Mouse (Mus musculus): Measurements from ENCODE around the gene Ssh1. TPM values are rescaled to one million over a fixed set of nuclear protein-coding genes. Genes with fewer than 3 reads are reported as not detected.

Ssh1 gene
- total RNA-seq, 4 experiments from 2014 or later = 6.3 to 9.8 (median 6.9) TPM

DNA sequence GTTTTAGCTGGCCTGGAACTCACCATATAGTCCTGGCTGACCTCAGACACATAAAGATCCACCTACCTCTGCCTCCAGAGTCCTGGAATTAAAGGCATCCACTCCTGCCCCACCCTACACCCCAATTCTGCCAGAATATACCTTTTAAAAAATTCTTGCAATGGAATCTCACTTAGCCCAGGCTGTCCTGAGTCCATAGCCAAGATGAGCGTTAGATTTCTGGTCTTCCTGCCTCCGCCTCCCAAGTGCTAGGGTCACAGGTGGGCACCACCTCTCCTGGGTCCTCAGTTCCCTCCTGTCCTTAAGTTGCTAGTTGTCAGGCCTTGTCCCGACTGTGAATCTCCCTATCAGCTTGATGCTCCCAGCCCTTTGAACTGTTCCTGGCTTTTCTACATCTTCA lies 61.4 kb downstream of the Ssh1 start:
- DNase-seq (ENCODE audit: low spot score in 2 of 2) = no peak

DNA sequence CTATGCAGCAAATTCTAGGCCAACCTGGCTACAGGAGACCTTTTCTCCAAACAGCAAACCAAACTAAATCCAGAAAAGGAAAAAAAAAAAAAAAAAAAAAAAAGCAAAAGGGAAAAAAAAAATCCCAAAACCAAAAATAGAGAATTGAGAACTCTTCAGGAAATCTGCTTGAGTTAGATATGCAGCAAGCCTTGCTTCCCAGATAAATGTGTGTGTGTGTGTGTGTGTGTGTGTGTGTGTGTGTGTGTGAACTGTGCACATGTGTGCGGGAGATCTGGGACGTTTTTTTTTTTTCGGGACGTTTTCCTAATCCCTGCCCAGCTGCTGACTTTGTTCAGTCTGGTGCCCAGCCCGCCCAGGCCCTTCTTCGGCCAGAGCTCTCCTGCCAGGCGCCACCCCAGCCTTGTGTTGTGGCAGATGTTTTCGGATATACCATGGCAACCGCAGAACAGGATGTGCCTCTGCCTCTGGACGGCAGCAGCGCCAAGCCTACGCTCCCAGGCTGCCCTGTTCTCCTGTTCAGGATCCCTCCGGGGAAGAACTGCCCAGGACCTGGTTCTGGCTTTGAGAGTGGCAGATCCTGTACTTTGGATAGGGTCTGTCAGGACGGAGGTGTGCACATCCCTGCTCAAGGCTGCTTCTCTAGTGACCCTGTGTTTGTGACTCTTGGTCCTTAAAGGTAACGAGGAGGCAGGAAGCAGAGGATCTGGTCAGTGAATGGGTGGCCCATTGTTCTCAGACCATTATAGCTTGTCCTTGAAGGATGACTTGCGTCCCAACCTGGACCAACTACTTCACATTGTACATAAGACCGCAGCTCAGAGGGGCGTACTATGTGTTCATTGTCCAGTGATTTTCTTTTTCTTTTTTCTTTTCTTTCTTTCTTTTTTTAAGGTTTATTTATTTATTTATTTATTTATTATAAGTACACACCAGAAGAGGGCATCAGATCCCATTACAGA lies 62.8 kb downstream of the Ssh1 start:
- peak; percentile 41 to 53 for DNase-seq (ENCODE audit: low spot score in 2 of 2)

DNA sequence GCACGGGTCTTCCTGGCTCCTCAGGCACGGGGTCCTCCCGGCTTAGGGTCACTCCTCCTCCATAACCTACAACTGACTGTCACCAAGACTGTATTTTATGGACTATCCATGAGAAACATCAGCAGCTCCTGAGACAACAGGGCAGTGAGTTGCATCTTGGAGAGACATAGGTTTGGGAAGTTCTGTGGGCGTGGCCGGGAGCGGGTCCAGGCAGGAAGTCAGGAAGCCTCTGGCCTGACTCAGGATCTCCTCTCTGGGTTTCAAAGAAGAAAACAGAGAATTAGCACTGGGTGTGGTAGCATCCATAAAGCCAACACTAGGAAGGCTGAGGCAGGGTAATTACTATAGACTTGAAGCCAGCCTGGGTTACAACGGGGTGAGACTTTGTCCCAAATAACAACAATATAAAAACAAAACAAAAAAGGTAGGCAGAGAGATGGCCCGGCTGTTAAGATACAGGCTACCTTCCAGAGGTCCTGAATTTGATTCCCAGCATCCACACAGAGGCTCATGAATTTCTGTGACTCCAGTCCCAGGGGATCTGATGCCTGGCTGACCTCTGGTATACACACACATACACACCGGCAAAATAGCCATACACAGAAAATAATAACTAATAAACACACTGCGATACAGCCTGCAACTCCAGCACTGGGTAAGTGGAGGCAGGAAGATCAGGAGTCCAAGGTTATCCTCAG lies 63.6 kb downstream of the Ssh1 start:
- peak in 1 of 2 experiments; percentile 48 for DNase-seq (ENCODE audit: low spot score in 2 of 2)

DNA sequence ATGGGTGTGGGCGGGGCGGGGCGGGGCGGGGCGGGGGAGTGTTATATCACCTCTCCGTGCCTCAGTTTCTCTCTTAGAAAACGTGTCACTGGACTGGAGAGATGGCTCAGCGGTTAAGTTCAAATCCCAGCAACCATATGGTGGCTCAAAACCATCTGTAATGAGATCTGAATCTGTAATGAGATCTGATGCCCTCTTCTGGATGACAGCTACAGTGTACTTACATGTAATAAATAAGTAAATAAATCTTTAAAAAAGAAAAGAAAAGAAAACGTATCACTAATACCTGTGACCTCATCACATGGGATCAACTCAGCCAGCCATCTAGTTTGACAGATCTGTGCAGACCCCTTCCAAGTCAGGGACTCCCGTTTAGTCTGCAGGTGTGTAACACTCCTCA lies 64.2 kb downstream of the Ssh1 start:
- DNase-seq (ENCODE audit: low spot score in 2 of 2) = no peak

DNA sequence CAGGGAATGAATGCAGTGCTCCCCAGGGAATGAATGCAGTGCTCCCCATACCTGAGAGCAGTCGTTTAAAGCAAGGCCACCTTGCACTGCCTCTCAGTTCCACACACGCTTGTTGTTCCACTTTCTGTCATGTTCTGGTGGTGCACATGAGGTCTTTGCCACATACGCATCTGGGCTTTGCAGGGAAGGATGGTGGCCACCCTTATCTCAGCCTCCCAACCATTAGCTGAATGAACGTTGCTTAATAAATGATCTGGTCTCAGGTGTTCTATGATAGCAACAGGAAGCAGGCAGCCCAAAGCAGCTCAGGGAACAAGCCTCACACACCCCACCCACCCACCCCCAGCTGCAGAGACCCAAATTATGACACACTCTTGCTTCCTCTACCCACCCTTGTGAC lies 69.1 kb downstream of the Ssh1 start:
- no peak for DNase-seq (ENCODE audit: low spot score in 2 of 2)

DNA sequence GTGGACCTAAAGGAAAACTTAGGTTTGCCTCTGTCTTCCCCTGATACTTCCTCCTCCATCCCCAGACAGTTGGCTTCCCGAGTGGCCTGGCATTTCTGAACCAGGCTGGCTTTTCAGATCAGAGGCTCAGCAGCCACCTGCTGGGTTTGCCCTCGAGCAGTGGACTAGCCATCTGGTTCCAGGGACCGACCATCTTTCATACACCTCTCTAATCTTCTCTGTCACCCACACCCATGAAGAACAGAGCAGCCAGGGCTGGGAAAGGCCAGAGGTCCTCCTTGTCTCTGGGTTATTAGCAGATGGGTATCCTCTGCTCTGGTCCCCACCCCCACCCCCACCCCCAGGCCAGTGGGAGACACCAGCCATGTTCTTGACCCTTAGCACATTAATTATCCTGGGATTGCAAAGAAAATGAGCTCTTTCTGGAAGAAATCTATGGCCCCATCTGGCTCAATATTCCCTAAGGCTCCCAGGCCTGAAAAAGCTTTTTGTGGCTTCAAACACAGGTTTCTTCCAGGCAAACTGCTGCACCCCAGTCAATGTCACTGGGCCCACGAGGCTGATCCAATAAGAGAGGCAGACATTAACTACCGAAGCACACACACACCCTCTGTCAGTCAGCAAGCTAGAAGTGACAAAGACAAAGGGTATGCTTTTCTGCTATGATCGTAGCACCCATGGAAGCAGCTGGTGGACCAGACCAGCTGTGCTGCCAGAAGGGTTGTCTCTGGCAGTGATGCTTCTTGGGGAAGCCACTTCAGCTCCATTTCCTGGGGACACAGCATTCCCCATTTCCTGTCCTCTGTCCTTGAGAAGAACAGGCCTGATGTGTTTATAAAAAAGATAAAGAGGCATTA lies 72.2 kb downstream of the Ssh1 start:
- no peak for DNase-seq (ENCODE audit: low spot score in 2 of 2)

DNA sequence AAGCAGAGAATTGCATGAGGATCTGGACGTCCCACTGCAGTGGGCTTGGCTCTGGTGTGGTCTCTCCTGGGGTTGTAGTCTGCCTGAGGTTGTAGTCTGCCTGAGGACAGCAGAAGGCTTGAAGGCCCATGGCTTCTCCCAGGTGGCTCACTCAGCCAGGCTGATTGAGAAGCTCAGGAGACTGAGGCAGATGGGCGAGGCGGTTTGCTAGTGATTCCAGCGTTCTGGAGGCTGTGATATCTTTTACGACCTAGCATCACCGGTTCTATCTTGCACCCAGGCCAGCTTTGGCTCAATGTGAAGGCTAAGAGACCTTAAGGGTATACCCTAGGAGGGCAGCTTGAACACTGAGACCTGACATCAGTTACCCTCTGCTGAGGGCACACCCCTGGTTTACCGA lies 74.6 kb downstream of the Ssh1 start:
- DNase-seq (ENCODE audit: low spot score in 2 of 2) = no peak

DNA sequence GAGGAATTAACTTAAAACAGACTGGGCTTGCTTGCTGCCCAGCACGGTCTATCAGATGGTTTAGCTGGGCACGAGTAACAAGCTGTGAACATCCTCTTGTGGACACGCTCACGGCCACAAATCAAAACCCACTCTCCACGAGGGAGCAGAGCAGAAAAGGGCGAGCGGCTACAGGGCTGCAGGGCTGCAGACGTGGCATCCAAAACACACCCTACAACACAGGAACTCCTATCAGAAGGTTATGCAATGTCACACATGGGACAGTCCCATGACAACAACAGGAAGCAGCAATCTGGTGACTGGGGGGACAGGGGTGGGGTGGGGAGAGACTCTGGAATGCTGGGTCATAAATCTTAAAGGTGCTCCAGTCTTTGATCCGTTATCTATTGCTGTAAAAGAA lies 75.0 kb downstream of the Ssh1 start:
- DNase-seq (ENCODE audit: low spot score in 2 of 2) = peak in 1 of 2 experiments; percentile 42

DNA sequence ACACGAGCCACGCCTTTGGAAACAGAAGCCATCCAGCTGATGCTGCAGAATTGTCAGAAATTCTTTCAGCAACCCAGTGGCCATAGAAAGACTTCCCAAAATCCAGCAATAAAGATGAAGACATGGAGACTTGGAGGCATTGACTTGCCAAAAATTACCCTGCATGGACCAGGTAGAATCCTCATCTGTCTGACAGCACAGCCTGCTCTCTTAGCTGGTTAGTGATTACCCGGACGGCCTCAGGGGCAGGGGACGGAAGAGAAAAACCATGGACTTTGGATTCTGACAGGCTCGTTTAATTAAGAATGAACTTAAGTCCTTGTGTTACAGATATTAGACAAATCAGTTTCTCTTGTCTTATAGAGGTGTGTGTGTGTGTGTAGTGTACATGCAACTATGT lies 83.0 kb downstream of the Ssh1 start:
- DNase-seq (ENCODE audit: low spot score in 2 of 2) = no peak

DNA sequence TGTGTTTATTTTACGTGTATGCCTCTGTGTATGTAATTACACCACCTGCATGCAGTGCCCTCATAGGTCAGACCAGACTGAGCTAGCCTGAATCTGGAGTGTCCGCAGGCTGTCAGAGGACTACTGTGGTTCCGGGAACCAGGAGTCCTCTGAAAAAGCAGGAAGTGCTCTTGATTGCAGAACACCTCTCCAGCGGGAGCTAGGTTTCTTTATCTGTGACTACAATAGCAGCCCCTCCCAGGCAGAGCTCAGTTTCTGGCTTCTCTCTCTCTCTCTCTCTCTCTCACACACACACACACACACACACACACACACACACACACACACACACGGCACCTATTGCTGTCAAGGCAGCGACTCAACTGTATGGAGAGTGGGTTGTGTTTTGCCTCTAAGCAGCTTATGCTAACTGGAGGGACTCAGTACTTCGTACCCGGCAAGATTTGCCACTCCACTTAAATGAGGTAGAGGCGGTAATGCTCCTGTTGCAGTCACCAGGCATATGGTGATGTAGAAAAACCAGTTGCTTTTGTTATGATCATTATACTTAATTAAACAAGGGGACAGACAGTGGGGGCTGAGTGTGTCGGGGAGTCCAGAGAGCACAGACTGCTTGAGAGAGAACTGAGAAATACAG lies 83.5 kb downstream of the Ssh1 start:
- DNase-seq (ENCODE audit: low spot score in 2 of 2) = no peak

DNA sequence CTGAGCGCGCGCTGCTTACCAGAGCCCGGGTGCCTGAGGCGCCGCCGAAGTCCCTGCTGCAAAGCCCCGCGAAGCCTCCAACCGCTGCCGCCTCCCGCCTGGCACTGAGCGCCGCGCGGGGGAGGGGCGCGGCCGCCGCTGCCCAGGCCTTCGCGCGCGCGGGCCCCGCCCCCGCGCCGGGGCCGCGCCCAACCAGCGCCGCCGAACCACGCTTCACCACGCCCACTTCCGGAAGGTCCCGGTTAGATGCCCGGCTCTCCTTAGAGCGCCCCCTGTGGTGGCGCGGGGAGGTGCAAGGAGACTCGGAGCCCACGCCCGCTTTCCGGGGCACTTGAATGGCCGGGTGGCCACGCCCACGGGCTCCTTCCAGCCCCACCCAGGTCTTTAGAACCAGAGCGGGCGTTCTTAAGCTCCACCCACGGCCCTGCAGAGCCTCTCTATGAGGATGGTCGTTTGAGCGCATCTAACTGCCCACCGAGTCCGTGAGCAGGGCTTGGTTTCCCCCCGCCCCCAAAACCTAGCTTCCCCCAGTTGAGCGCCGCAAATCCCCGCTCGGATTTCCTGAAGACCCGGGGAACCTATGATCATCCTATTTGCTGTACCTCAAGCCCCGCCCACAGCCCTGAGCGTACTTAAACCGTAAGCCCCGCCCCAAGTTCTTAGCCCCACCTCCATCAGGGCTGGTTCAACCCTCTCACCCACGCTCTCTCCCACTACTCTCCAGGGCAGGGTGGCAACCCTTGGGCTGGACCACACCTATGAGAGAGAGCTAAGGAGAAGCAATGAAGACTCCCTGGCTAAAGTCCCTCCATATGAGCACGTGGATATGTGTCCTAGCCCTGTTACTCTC lies 84.9 kb downstream of the Ssh1 start, which contains the start of gene Coro1c:
Gene Coro1c, minus strand, starts transcription at position 167 of the 850 bp plus-strand sequence.
- DNase-seq (ENCODE audit: low spot score in 2 of 2) = peak; percentile 99 to 100

DNA sequence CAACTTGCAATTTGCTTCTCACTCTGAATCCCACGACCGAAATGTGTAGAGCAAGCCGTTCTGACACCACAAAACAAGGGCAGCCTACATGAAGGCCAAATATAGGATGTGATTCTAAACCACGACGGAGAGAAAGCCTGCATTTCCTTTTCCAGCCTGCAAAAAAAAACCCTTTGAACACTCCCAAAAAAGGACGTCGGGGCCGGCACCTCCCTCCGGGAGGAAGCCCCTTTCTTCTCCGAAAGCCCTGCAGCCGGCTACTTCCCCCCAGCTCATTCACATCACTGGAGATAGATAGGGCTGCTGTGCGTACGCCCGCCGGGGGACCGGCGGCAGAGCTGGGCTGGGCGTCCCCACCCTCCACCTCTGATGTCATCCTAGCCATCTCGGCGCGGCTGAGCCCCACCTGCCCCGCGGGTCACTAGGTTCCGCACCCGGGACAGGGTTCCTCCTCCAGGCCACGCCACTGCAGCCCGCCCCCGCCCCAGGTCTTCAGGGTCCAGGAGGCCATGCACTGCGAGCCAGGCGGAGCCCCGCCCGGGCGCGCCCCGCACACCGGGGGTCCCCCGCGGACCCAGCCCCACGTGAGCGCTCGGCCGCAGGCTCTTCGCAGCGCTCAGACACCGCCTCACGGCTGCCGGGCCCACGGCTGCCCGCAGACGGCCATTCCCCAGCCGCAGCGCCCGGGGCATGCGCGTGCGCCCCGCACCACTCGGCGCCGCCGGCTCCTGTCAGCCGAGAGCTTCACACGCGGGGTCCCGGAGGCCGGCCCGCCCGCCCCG lies 85.7 kb downstream of the Ssh1 start:
- peak; percentile 30 to 40 for DNase-seq (ENCODE audit: low spot score in 2 of 2)

DNA sequence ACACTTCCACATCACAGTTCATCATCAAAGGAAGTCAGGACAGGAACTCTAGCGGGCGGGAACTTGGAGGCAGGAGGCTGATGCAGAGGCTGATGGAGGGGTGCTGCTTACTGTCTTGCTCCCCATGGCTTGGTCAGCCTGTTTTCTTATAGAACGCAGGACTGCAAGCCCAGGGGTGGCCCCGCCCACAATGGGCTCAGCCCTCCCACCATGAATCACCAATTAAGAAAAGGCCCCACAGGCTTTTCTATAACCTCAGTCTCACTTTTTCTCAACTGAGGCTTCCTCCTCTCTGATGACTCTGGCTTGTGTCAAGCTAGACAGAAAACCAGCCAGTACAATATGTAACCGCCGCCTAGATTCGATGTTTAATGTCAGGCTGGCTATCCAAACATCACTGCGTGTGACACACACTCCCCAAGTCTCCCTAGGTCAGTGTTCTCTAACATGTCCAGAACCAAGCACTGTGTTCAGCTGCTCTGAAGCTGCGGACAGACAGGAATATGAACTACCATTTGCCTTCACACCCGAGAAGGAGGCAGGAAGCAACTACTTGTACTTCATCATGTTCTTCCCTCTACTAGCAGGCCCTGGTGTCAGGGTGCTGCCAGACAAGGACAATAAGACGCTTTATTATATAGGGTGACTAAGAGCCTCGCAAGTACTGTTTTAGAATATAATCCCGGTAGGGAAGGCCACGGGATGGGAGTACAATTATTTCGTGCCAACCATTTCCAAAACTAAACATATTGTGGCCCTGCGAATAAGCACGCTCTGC lies 86.5 kb downstream of the Ssh1 start:
- DNase-seq (ENCODE audit: low spot score in 2 of 2) = peak in 1 of 2 experiments; percentile 13

DNA sequence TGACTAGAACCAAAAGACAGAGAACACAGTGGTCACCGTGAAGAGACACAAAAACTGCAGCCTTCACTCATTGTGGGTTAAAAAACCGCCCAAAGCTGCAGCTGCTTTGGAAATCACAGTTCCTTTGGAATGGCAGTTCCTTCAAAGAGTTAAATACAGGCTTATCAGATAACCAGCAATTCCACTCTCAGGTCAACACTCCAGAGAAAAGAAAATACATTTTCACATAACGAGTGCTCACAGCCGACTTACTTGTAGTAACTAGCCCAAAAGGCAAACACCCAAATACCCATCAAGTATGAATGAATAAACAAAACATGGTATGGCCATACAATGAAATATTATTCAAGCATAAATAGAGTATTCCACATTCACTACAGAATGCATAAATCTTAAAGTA lies 88.7 kb downstream of the Ssh1 start:
- DNase-seq (ENCODE audit: low spot score in 2 of 2) = no peak

DNA sequence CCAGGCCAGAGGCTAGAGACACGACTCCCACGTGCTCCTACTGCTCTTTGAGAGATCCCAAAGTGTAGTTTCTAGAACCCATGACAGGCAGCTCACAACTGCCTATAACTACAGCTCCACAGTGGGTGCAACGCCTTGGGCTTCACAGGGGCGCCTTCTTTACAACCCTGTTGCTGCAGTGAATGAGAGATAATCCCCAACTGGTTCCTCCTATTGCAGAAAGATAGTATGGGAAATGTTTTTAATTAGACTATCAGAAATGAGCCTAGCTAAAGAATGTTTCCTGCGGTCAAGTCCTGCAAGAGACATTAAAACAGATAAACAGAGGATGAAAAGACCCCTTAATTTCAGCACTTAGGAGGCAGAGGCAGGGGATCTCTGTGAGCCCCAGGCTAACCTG lies 90.7 kb downstream of the Ssh1 start:
- DNase-seq (ENCODE audit: low spot score in 2 of 2) = no peak

DNA sequence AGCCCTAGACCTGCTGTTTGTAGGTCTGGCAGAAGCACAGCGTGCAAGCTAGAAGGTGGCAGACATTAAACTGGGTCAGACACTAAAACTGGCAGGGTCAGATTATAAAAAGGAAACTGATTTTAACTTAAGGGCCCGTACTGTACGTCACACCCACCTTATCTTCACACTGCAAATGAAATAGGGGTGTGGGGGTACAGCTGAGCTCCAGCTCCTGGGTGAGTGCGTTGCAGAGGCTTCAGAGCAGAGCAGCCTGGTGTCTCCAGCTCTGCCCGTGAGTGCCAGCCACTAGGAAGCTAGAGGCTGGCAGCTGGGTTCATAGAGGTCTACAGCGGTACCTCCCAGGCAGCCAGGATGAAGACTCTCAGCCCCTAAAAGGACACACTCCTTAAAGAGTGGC lies 91.7 kb downstream of the Ssh1 start:
- no peak for DNase-seq (ENCODE audit: low spot score in 2 of 2)

DNA sequence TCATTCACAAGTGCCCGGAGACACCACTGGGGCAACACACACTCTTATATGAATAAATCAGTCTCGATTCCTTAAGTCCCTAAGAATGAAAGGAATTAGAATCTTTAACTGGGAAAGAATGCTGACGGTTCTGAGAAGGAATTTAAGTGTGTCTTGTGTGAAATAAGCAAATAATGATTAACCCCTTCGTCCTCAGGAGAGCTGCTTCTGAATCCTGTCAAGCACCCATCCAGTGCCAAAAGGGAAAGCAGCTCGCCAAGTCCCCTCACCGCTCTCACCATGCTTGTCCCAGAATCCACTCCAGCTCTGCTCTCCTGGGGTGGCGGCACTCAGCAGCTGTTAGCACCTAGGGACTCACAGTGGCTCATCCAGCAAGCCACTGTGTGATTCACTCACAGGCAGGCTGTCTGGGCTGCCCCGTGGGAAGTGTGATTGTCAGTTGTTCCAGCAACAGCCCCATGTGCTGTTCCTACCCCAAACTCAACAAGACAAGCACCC lies 92.6 kb downstream of the Ssh1 start:
- no peak for DNase-seq (ENCODE audit: low spot score in 2 of 2)

DNA sequence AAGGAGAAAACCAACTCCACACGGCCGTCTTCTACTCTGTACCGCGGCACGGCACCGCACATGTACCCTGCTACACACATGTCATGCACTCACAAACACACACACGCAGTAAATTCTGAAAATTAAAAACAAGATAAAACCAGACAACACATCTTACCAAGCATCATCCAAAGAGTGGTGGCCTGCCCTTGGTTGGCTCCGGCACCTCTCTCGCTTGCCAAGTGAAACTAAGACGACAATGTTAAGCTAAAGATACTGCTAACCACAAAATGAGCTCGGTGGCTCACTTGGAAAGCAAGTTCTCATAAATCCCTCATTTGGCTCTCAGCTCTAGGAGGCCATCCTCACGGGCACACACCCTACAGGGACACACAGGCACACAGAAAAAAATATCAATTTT lies 94.2 kb downstream of the Ssh1 start:
- DNase-seq (ENCODE audit: low spot score in 2 of 2) = no peak

Measured in gastrocnemius, adult 8-10 months (tissue).